Mouse (Mus musculus) layer of hippocampus, adult 8-10 months (tissue): ENCODE measurements around the gene Fcgr2b. TPM values are rescaled to one million over a fixed set of nuclear protein-coding genes. Genes with fewer than 3 reads are reported as not detected.
A peak's percentile ranks its signal among the peaks of the same experiment; 100 is the strongest.
"Not testable (repeated sequence)": the region's sequence is repeated elsewhere in the genome, so short reads cannot be mapped to it uniquely, and the experiment has no call there.

Experiments
- DNase-seq, 2 experiments: peaks; one replicate each; pipeline ENCODE4 v3.0.0; 2022; ENCODE audit warnings: low spot score in 2 of 2
- total RNA-seq, 4 experiments: library from RNA; stranded (reverse); gene quantifications; 2 replicates each; pipeline ENCODE4 v1.2.4; 2022

Fcgr2b gene
- total RNA-seq, result 10 to 100 TPM in 2 of 4 experiments, 1 to 10 TPM in 2; 4.2 to 46.4 (median 21.4) TPM

DNA sequence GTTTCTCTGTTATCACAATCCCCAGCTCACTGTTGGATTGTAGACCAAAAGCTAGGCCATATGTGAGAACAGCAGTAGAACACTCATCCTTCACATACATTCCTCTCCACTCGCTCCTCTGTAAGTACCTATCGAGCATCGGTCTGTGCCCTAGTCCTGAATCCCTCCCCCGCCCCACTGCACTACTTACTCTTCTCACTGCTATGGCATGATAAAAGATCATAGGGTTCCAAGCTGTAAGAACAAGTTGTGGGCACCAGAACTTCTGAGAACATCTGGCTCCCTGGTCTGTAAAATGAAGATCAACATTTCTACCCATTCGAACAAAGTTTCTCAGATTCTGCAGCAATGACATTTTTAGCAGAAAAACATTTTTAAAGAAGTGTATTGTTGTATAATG, at the start of gene Fcgr2b:
Gene Fcgr2b, minus strand, starts transcription at position 101 of the 400 bp plus-strand sequence.
- no peak for DNase-seq

DNA sequence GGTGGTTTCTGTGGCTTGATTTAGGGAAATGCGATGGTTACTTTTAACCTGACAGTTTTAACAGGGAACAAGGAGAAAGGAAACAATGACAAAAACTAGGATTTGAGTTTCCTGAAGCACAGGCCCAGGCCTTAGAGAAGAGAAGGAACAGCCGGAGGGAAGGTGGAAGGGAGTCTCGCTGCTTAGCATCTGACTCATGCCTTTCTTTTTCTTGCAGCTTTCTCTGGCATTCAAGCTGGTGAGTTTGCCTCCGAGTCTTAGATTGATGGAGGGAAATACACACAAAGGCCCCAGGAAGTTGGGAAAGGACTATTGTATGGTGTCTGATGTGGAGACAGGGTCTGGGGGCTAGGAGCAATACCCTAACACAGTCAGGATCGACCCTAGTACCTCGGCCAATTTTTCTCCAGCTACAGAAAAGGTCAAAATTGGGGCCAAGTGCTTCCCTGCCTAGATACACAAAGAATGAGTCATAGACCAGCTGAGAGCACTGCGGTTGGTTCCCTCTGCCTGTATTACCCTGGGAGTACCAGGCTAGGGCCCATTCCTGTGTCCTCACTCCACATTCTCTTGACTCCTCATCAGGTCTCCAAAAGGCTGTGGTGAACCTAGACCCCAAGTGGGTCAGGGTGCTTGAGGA, 43.1 kb upstream of the Fcgr2b start:
- DNase-seq, result no peak

GRCm38 (mm10) chr1:171018737-171019136, 42.4 kb upstream of the Fcgr2b start, which contains the start of gene Fcgr4:
Gene Fcgr4, plus strand, starts transcription at chr1:171018920.
- DNase-seq, result no peak

DNA sequence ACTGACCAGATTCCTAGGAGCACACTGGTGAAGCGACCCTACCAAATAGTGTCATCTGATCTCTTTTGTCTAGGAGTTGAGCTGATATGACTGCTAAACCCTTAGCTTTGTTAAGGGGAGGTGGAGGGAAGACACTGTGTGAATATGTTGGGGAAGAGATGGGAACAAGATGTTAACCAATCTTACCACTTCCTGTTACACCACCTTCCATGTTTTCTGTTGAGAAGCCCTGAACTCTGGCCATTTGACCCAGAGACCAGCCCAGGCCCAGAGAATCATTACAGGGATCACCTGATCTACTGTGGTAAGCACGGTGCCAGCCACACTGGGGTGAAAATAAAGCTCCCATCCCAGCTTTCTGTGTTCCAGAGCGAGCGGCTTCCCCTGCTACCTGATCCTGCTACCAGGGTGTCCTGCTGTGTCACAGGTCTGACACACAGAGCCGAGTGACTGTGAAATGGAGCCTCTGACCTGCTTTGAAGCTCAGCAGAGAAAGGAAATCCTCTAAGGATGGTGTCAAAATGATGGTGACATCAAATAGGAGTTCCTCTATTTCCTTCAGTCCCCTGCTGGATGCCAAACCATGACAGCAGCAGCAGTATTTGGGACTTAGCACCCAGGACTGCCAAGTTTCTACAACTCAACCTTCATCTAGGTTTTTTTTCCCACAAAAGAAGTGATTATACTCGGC, 41.3 kb upstream of the Fcgr2b start:
- DNase-seq, result no peak

DNA sequence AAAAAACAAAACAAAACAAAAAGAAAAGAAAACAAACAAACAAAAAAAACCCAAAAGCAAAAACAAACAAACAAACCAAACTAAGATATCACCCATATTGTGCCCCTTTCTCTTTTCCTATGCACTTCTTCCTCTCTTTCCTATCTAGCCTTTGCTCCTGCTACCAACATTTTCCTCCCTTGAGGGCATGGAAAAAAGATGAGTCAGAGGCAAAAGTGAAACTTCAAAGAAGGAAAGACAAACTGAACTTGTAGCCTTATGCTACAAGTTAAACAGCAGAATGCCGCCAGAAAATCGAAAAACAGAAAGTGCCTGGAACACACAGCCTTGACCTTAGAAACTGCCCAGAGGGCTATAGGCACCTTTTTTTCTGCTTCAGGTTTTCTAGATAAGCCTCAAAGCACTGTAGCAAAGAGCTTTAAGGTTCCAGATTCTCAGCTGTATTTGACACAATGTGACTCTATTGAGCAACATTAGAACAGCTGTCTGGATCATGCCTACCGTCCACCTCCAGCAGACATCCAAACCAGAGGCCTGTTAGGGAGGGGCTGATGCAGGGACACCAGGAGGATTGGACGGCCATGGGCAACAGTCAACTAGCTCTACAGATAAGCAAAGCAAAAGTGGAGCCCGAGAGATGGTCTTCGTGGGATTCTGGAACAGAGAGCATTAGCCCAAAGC, 40.5 kb upstream of the Fcgr2b start:
- DNase-seq, result no peak

GRCm38 (mm10) chr1:171011733-171012132, 35.4 kb upstream of the Fcgr2b start:
- no peak for DNase-seq

DNA sequence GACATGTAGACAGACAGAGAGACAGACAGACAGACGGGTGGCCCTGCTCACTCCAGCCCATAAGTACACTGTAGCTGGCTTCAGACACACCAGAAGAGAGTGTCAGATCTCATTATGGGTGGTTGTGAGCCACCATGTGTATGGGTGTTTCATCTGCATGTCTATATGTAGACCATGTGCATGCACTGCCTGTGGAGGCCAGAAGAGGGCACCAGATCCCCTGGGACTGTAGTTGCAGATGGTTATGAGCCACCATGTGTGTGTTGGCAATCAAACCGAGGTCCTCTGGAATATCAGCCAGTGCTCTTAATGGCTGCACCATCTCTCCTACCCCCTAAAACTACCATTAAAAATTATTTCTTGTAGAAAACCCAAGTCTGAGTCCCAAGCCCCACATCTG, 30.6 kb upstream of the Fcgr2b start:
- DNase-seq, result no peak

GRCm38 (mm10) chr1:171006335-171006734, 30.0 kb upstream of the Fcgr2b start:
- no peak for DNase-seq

- DNase-seq, result no peak
Observed at GRCm38 (mm10) chr1:171005586-171005985, 29.2 kb upstream of the Fcgr2b start.

DNA sequence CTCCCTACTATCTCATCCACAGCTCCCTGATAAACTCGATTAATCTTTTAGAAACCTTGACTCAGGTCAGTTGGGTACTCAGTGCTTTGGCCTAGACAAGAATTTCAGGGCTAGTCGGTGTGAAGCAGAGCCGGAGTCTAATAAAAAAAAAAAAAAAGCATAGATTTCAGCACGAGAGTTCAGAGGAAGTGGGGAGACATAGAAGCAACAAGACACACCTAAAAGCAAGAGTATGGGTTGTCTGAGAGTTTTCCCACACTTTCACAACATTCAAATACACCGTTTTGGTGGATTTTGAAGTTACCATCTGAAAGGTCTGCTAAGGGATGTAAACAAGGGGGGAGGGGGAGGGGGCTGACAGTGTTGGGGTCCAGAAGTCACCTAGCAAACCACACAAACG, 28.7 kb upstream of the Fcgr2b start:
- DNase-seq, result no peak

GRCm38 (mm10) chr1:170999811-171000210, 23.5 kb upstream of the Fcgr2b start:
- DNase-seq, result no peak

DNA sequence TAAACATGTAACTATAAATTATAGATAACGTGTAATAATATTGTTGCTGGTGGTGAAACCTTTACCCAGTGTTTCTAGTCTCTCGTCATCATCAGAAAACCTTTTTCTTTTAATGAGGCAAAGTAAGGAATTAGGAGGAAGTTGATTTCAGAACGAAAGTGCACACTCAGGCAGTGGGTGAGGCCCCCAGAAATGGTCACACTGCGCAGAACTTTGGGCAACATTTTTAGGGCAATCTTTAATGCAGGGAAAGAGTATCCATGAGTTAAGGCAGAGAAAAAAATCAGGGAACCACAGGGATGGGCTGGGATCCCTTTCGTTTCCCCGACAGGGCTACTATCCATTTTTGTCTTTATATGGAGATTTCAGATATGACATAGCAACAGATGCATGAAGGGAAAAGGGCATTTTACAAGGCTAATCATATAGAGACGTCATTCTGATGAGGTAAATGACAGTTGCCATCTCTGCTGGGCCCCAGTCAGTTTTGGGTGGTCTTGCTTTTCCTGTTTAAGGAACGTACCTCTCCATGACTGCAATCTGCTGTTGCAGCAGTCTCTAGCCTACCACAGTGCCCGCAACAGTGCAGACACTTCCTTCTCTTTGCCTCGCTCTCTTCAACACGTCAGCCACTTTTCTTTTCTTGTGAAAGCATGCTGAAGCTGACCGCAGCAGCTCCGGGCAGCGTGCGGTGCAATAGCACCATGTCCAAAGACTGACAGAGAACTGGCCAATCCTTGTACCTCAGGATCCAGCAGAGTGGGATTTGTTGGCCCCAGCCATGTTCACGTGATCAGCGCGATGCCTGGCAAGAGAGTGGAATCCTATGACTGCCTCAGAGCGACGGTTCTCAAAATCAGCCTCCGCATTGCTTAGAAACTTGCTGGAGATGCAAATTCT, 21.7 kb upstream of the Fcgr2b start:
- DNase-seq, result peak; percentile 34 to 38

DNA sequence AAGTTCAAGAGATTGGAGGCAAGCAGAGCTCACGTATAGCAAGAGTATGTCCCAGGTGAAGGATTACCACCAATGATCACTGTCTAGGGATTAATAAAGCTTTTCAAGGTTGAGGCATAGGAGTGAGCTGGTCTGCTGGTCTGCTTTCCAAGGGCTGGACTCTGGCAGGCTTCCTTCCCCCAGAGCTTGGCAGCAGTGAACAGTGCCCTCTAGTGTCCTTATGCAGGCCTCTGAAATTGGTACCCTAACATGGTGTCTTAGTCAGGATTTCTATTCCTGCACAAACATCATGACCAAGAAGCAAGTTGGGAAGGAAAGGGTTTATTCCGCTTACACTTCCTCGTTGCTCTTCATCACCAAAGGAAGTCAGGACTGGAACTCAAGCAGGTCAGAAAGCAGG, 20.4 kb upstream of the Fcgr2b start:
- DNase-seq, result peak; percentile 5 to 55

- DNase-seq, result no peak
Observed at GRCm38 (mm10) chr1:170996034-170996433, 19.7 kb upstream of the Fcgr2b start.

GRCm38 (mm10) chr1:170992550-170992949, 16.2 kb upstream of the Fcgr2b start:
- peak in 1 of 2 experiments; percentile 43 for DNase-seq

GRCm38 (mm10) chr1:170989656-170990055, 13.3 kb upstream of the Fcgr2b start:
- no peak for DNase-seq

DNA sequence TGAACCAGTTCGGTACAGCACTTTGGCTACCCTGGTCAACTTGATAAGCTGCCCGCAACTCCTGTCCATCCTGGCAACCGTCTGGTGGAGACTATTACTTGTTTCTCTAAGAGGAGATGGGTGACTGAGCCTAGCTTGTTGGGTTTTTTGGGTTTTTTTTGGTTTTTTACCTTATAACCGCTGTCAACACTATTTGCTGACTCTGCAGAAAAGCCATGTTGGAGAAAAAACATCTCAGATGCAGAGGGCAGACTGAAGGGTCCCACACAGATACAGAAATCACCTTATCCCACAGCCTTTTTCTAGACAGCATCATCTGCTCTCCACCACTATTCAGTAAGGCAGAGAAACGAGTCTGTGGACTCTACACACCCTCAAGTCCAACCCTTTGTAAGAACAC, 9.5 kb upstream of the Fcgr2b start:
- no peak for DNase-seq

GRCm38 (mm10) chr1:170985092-170985491, 8.7 kb upstream of the Fcgr2b start:
- no peak for DNase-seq

GRCm38 (mm10) chr1:170983066-170983465, 6.7 kb upstream of the Fcgr2b start:
- no peak for DNase-seq

- DNase-seq, result no peak
Observed at GRCm38 (mm10) chr1:170982301-170982700, 6.0 kb upstream of the Fcgr2b start.

DNA sequence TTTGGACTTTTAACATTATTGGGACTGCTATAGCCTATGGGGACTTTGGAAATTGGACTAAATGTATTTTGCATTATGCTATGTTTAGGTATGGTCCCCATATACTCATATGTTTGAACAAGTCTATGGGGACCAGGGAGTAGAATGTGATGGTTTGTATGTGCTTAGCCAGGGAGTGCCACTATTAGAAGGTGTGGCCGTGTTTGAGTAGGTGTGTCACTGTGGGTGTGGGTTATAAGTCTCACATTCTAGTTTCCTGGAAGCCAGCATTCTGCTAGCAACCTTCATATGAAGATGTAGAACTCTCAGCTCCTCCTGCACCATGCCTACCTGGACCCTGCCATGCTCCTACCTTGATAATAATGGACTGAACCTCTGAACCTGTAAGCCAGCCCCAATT, 5.3 kb upstream of the Fcgr2b start:
- DNase-seq, result not testable (repeated sequence)
